Mouse (Mus musculus) brain, embryonic 14.5 days (tissue): Measurements from ENCODE around the gene Map3k14.

ENCODE experiments used
- CTCF ChIP-seq: fragments of 200-500 bp; IDR thresholded peaks from 2 replicates; pipeline ENCODE4 v1.5.1; 2012; ENCODE audit warnings: inconsistent platforms, mild to moderate bottlenecking, moderate library complexity, borderline replicate concordance; ENCODE audit not compliant: insufficient read depth, insufficient read length; ENCODE audit errors: extremely low read depth
- POLR2A ChIP-seq: fragments of 200-500 bp; IDR thresholded peaks from 2 replicates; pipeline ENCODE4 v1.6.1; 2012; ENCODE audit warnings: mild to moderate bottlenecking, inconsistent platforms, borderline replicate concordance; ENCODE audit not compliant: poor library complexity, insufficient read depth, insufficient read length, severe bottlenecking; ENCODE audit errors: extremely low read depth

GRCm38 (mm10) chr11:103171286-103171620 lies 96.0 kb downstream of the Map3k14 start:
- TF ChIP-seq CTCF, result no peak
- TF ChIP-seq POLR2A, result no peak
